Mouse (Mus musculus) embryonic facial prominence, embryonic 12.5 days (tissue): ENCODE data around the gene Klf7. TPM values are rescaled to one million over a fixed set of nuclear protein-coding genes. Genes with fewer than 3 reads are reported as not detected.

Experiments
- ATAC-seq: fragments of 200-750 bp; cut with Nextera tagmentation; 2 replicates; pipeline ENCODE4 v1.8.0; 2017; ENCODE audit not compliant: insufficient number of reproducible peaks, insufficient read depth, low FRiP score, low TSS enrichment
- H3K27ac ChIP-seq: fragments of 300-500 bp; sonication (generic); 2 replicates; pipeline ENCODE4 v1.5.1; 2016; ENCODE audit warnings: mild to moderate bottlenecking
- H3K27me3 ChIP-seq: fragments of 300-500 bp; sonication (generic); 2 replicates; pipeline ENCODE4 v1.6.1; 2016; ENCODE audit warnings: mild to moderate bottlenecking, moderate library complexity
- H3K36me3 ChIP-seq: fragments of 300-500 bp; sonication (generic); 2 replicates; pipeline ENCODE4 v1.6.1; 2016; ENCODE audit warnings: mild to moderate bottlenecking
- H3K4me1 ChIP-seq: fragments of 300-500 bp; sonication (generic); 2 replicates; pipeline ENCODE4 v1.6.1; 2016
- H3K4me2 ChIP-seq: fragments of 300-500 bp; sonication (generic); replicated peaks from 2 replicates; pipeline ENCODE4 v1.6.1; 2016; ENCODE audit warnings: mild to moderate bottlenecking, moderate library complexity
- H3K4me3 ChIP-seq: fragments of 300-500 bp; sonication (generic); 2 replicates; pipeline ENCODE4 v1.5.1; 2016; ENCODE audit warnings: mild to moderate bottlenecking
- H3K9ac ChIP-seq: fragments of 300-500 bp; sonication (generic); 2 replicates; pipeline ENCODE4 v1.6.1; 2016; ENCODE audit warnings: mild to moderate bottlenecking, moderate library complexity
- H3K9me3 ChIP-seq: fragments of 300-500 bp; sonication (generic); 2 replicates; pipeline ENCODE4 v1.6.1; 2016; ENCODE audit warnings: mild to moderate bottlenecking, moderate library complexity
- WGBS: fragments of 180-500 bp; shearing (Covaris S2); methylation state at CpG from one replicate; pipeline ENCODE4 v1.1.7; 2016; 5-methylcytosine and 5-hydroxymethylcytosine counted together
- microRNA-seq: library from miRNA; unstranded; fragments of <30 nt; microRNA quantifications from one replicate; pipeline ENCODE4, GENCODE M21; 2017
- polyA plus RNA-seq: library from polyadenylated mRNA; unstranded; fragments of >200 nt; fragmentation: Nextera tagmentation; extraction: Ambion mirVana; gene quantifications from 2 replicates; pipeline ENCODE4 v1.2.1, GENCODE M21; 2016

Gene Klf7
- polyA plus RNA-seq, 1 experiment from 2014 or later, result 23.3 TPM

DNA sequence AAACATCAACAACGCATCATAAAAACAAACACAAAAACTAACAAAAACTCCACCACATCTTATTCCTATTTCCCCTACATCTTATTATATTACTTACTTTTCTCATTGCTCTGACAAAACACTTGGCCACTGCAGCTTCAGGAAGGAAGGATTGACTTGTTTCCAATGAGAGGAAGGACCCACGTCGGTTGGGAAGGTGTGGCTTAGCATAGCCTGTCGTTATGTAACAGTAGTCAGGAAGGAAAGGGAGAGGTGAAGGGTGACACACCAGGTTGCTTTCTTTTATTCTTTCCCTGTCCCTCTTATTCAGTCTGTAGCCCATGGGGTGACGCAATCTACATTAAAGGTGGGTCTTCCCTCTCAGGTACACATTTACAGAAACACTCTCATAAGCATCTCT is 129.6 kb downstream of the Klf7 start:
- 68% methylated on average over 5 of the region's 5 CpGs for WGBS
- no peak overlapping the region for H3K27ac ChIP-seq
- H3K4me3 ChIP-seq, result no peak overlapping the region
- no peak overlapping the region for H3K9ac ChIP-seq
- no peaks in the 10 kb centered on the region for H3K36me3 ChIP-seq
- H3K4me2 ChIP-seq, result no peak overlapping the region
- no peak for ATAC-seq
- H3K27me3 ChIP-seq, result no peaks in the 10 kb centered on the region
- H3K4me1 ChIP-seq, result peaks cover 16% of the 10 kb centered on the region
- H3K9me3 ChIP-seq, result no peaks in the 10 kb centered on the region

DNA sequence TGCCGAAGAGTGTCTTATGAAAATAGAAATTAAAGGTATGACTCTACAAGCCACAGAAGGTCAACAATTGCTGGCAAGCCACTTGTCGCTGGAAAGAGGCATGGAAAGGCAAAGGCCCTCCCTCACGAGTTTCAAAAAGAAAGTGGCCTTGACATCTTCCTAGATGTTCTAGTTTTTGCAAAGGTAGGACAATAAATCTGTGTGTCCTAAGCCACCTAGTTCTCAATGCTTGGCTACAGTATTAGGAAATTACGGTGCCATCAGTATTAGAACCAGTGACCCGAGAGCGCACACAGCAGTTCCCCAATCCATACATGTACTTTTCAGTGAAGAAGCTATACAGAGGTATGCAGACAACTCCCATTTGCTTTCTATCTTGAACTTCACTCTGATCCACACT is 131.7 kb downstream of the Klf7 start:
- H3K4me2 ChIP-seq, result no peak overlapping the region
- H3K4me3 ChIP-seq, result no peak overlapping the region
- 91% methylated on average over 6 of the region's 6 CpGs for WGBS
- no peaks in the 10 kb centered on the region for H3K9me3 ChIP-seq
- no peak overlapping the region for H3K27ac ChIP-seq
- H3K27me3 ChIP-seq, result no peaks in the 10 kb centered on the region
- ATAC-seq, result no peak
- no peaks in the 10 kb centered on the region for H3K36me3 ChIP-seq
- peaks cover 15% of the 10 kb centered on the region for H3K4me1 ChIP-seq
- no peak overlapping the region for H3K9ac ChIP-seq

DNA sequence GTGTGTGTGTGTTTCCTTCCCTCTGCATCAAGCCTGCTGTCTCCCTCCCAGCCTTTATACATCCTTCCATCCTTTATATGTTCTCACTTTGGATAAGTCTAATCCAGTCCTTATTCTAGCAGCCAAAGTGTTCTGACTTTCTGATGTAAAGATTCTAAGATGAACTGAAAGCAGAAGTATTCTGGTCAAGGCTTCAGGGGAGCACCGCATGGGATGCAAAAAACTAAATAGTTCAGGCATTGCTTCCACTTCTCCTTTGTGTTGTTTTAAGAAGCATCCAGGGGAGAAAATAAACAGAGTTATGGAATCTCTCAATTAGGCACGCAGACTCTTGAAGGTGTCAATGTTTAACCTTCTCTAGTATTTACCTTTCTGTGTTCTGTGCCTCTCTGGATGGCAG is 141.3 kb downstream of the Klf7 start:
- ATAC-seq, result no peak
- H3K4me1 ChIP-seq, result no peaks in the 10 kb centered on the region
- no peak overlapping the region for H3K4me3 ChIP-seq
- no peaks in the 10 kb centered on the region for H3K9me3 ChIP-seq
- no peak overlapping the region for H3K27ac ChIP-seq
- H3K4me2 ChIP-seq, result no peak overlapping the region
- H3K9ac ChIP-seq, result no peak overlapping the region
- H3K27me3 ChIP-seq, result no peaks in the 10 kb centered on the region
- WGBS, result 65% methylated on average over 2 of the region's 2 CpGs
- no peaks in the 10 kb centered on the region for H3K36me3 ChIP-seq

Small RNAs within 50 kb of the gene (microRNA-seq; reads per million reads assigned to microRNA genes)
- 0.54 reads per million for gene Mir6899
